Comparison of ENCODE assay signal across 8 mouse cellular contexts in the genomic region with DNA sequence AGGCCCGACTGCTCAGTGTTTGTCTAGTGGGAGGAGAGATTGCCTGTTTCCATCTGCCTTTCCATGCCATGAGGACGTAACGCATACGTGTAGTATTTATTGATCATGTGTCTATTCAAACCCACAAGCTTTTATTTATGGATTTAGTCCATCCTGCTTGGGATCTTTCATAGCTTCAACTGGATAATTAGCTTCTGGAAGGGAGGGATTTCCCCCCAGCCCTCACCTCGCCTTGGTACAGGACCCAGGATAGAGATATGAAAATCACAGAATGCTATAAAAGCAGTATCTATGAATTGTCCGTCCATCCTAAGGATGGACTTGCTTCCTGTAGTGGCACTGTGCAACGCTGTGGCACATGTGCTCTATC. TPM values are rescaled to one million over a fixed set of nuclear protein-coding genes. Genes with fewer than 3 reads are reported as not detected.
DNase-seq lines count a peak whose midpoint lies in the region; ATAC-seq and TF ChIP-seq lines count a peak whose summit lies in the region.

No protein-coding gene starts in this region.

- no peak for TF ChIP-seq CTCF in lung, adult 2 months (IDR thresholded peaks at IDR 0.05; ENCODE audit: insufficient read depth, low read length)

- no peak for ATAC-seq in embryonic facial prominence, embryonic 15.5 days (ENCODE audit: insufficient number of reproducible peaks, low FRiP score, low TSS enrichment, low read depth)
- ATAC-seq in intestine, embryonic 16.5 days: no peak
- ATAC-seq in neural tube, embryonic 13.5 days (ENCODE audit: low read depth): no peak

- H3K9me3 ChIP-seq in embryonic facial prominence, embryonic 15.5 days (replicated peaks): no peaks in the 10 kb centered on the region
- no peaks in the 10 kb centered on the region for H3K9me3 ChIP-seq in intestine, embryonic 16.5 days (ENCODE audit: control insufficient read depth, low read length)
- no peaks in the 10 kb centered on the region for H3K9me3 ChIP-seq in neural tube, embryonic 13.5 days

- H3K9ac ChIP-seq in embryonic facial prominence, embryonic 15.5 days: peak overlapping the region; percentile 85
- peak overlapping the region; percentile 95 for H3K9ac ChIP-seq in intestine, embryonic 16.5 days (ENCODE audit: low read depth, low read length)
- H3K9ac ChIP-seq in neural tube, embryonic 13.5 days: peak overlapping the region; percentile 97

- TF ChIP-seq POLR2A in lung, adult 2 months (IDR thresholded peaks at IDR 0.05; ENCODE audit: borderline replicate concordance, extremely low read depth, low read depth, low read length): no peak

- peak overlapping the region; percentile 97 for H3K4me3 ChIP-seq in lung, adult 2 months (replicated peaks; ENCODE audit: extremely low read depth, low read depth, low read length)
- peak overlapping the region; percentile 90 for H3K4me3 ChIP-seq in embryonic facial prominence, embryonic 15.5 days (replicated peaks)
- H3K4me3 ChIP-seq in intestine, embryonic 16.5 days (ENCODE audit: low read length): peak overlapping the region; percentile 94
- H3K4me3 ChIP-seq in neural tube, embryonic 13.5 days: peak overlapping the region; percentile 91

- H3K27ac ChIP-seq in embryonic facial prominence, embryonic 15.5 days (replicated peaks): peak overlapping the region; percentile 96; the same call in 1 of the 2 replicates
- H3K27ac ChIP-seq in intestine, embryonic 16.5 days (ENCODE audit: low read length): peak overlapping the region; percentile 54
- H3K27ac ChIP-seq in neural tube, embryonic 13.5 days (replicated peaks): peak overlapping the region; percentile 99

- WGBS in lung, adult 2 months: 32% methylated on average over 7 of the region's 7 CpGs
- WGBS in embryonic facial prominence, embryonic 15.5 days: 41% methylated on average over 7 of the region's 7 CpGs
- 36% methylated on average over 7 of the region's 7 CpGs for WGBS in intestine, embryonic 16.5 days
- 31% methylated on average over 7 of the region's 7 CpGs for WGBS in neural tube, embryonic 13.5 days

- peaks cover 10% of the 10 kb centered on the region for H3K4me1 ChIP-seq in lung, adult 2 months (ENCODE audit: control insufficient read depth, insufficient read depth, low read length)
- H3K4me1 ChIP-seq in embryonic facial prominence, embryonic 15.5 days: peaks cover 24% of the 10 kb centered on the region
- H3K4me1 ChIP-seq in intestine, embryonic 16.5 days (ENCODE audit: control insufficient read depth, insufficient read depth, low read length): peaks cover 14% of the 10 kb centered on the region
- H3K4me1 ChIP-seq in neural tube, embryonic 13.5 days (replicated peaks): peaks cover 43% of the 10 kb centered on the region

- H3K36me3 ChIP-seq in embryonic facial prominence, embryonic 15.5 days: peaks cover 6% of the 10 kb centered on the region; the same call in 1 of the 2 replicates
- H3K36me3 ChIP-seq in intestine, embryonic 16.5 days (ENCODE audit: control insufficient read depth, insufficient read depth, low read length): no peaks in the 10 kb centered on the region
- peaks cover 4% of the 10 kb centered on the region for H3K36me3 ChIP-seq in neural tube, embryonic 13.5 days

- no peak for DNase-seq in lung, adult 2 months
- no peak for DNase-seq in lung, postnatal 14 days
- DNase-seq in retina, embryonic 14.5 days (ENCODE audit: low spot score): no peak
- no peak for DNase-seq in gastrocnemius, postnatal 10 days
- DNase-seq in kidney, adult 18-20 months: no peak

- H3K4me2 ChIP-seq in embryonic facial prominence, embryonic 15.5 days (replicated peaks): peak overlapping the region; percentile 68
- H3K4me2 ChIP-seq in intestine, embryonic 16.5 days (ENCODE audit: low read depth, low read length): peak overlapping the region; percentile 68
- peak overlapping the region; percentile 70 for H3K4me2 ChIP-seq in neural tube, embryonic 13.5 days

- no peaks in the 10 kb centered on the region for H3K27me3 ChIP-seq in embryonic facial prominence, embryonic 15.5 days
- no peaks in the 10 kb centered on the region for H3K27me3 ChIP-seq in intestine, embryonic 16.5 days (replicated peaks; ENCODE audit: control insufficient read depth, insufficient read depth, low read length)
- H3K27me3 ChIP-seq in neural tube, embryonic 13.5 days: no peaks in the 10 kb centered on the region

RNA-seq across cellular contexts. Expression of gene Sos1, which starts 0.6 kb away (rescaled TPM):
- polyA plus RNA-seq in lung, adult 2 months (2012; rRNA removed): 2.5 and 2.9 TPM in 2 replicates
- 4.6 and 4.7 TPM in 2 replicates for polyA plus RNA-seq in embryonic facial prominence, embryonic 15.5 days (2015; fragmentation: Nextera tagmentation; extraction: Ambion mirVana)
- 2.7 TPM in 2 replicates for polyA plus RNA-seq in intestine, embryonic 16.5 days (2015; fragmentation: Nextera tagmentation; extraction: Ambion mirVana)
- 8.1 and 8.2 TPM in 2 replicates for polyA plus RNA-seq in neural tube, embryonic 13.5 days (2015; fragmentation: Nextera tagmentation; extraction: Ambion mirVana)
- 10 to 100 TPM; 14.4 to 17.6 TPM for total RNA-seq in gastrocnemius, postnatal 10 days (2021)
